Mouse (Mus musculus) CH12.LX (cell line): ENCODE results near the gene Gm4763. TPM values are rescaled to one million over a fixed set of nuclear protein-coding genes. Genes with fewer than 3 reads are reported as not detected.
"Not testable (repeated sequence)": the region's sequence is repeated elsewhere in the genome, so short reads cannot be mapped to it uniquely, and the experiment has no call there.

ENCODE experiments used
- DNase-seq: peaks from one replicate; pipeline ENCODE4 v3.0.0-alpha.2; 2013; ENCODE audit errors: extremely low read depth
- H3K27ac ChIP-seq: 2 replicates; pipeline ENCODE4 v1.5.1; 2012; ENCODE audit warnings: low read depth, mild to moderate bottlenecking, control low read depth, moderate library complexity; ENCODE audit not compliant: insufficient read depth
- H3K27me3 ChIP-seq: replicated peaks from 2 replicates; pipeline ENCODE3; 2012; ENCODE audit warnings: inconsistent platforms
- H3K36me3 ChIP-seq, 2 experiments: replicated peaks in 1 of 2; 2 replicates each; pipeline versions ENCODE3 to v1.6.1; 2012; ENCODE audit warnings: inconsistent platforms in 1 of 2, low read length in 1 of 2, mild to moderate bottlenecking in 1 of 2, mixed read lengths in 1 of 2, moderate library complexity in 1 of 2; ENCODE audit not compliant: control insufficient read depth in 1 of 2, insufficient read depth in 1 of 2
- H3K4me1 ChIP-seq, 2 experiments: 2 replicates each; pipeline ENCODE4 v1.6.1; 2012; ENCODE audit warnings: inconsistent platforms in 1 of 2, moderate library complexity in 1 of 2; ENCODE audit not compliant: insufficient read depth in 2 of 2, control insufficient read depth in 1 of 2
- H3K4me2 ChIP-seq: 2 replicates; pipeline ENCODE4 v1.6.1; 2012; ENCODE audit warnings: low read depth, mild to moderate bottlenecking, control low read depth; ENCODE audit not compliant: poor library complexity, insufficient read depth, severe bottlenecking
- H3K4me3 ChIP-seq, 3 experiments: fragments of 150-350 bp in 1 of 3; sonication (generic) in 1 of 3; replicated peaks in 1 of 3; 2 replicates each; pipeline versions ENCODE3 to v1.5.1; 2011 to 2012; ENCODE audit warnings: low read depth in 2 of 3, low read length in 2 of 3, mild to moderate bottlenecking in 2 of 3, moderate library complexity in 2 of 3, control low read depth in 1 of 3, improper control_type of control experiment in 1 of 3, inconsistent platforms in 1 of 3, mixed read lengths in 1 of 3; ENCODE audit not compliant: poor library complexity in 1 of 3
- H3K79me2 ChIP-seq: replicated peaks from 2 replicates; pipeline ENCODE4 v1.6.1; 2012; ENCODE audit warnings: mild to moderate bottlenecking, moderate library complexity; ENCODE audit not compliant: control insufficient read depth, poor library complexity, insufficient read depth, severe bottlenecking; ENCODE audit errors: extremely low read depth
- H3K9ac ChIP-seq: 2 replicates; pipeline ENCODE4 v1.6.1; 2012; ENCODE audit warnings: low read depth, mild to moderate bottlenecking, control low read depth, moderate library complexity; ENCODE audit not compliant: insufficient read depth
- H3K9me3 ChIP-seq: replicated peaks from 2 replicates; pipeline ENCODE3; 2012; ENCODE audit warnings: low read length, inconsistent platforms, mixed read lengths
- BHLHE40 ChIP-seq: IDR thresholded peaks from 2 replicates; pipeline ENCODE4 v1.6.1; 2011; ENCODE audit warnings: mild to moderate bottlenecking, low read depth, low read length, improper control_type of control experiment
- CTCF ChIP-seq, 2 experiments: IDR thresholded peaks in 1 of 2; conservative IDR thresholded peaks in 1 of 2; 2 replicates each; pipeline ENCODE4 v1.5.1; 2011 to 2012; ENCODE audit warnings: low read depth in 2 of 2, low read length in 2 of 2, improper control_type of control experiment in 1 of 2, inconsistent platforms in 1 of 2, mild to moderate bottlenecking in 1 of 2, moderate library complexity in 1 of 2
- E2F4 ChIP-seq: IDR thresholded peaks from 2 replicates; pipeline ENCODE4 v1.6.1; 2011; ENCODE audit warnings: low read depth, low read length, improper control_type of control experiment; ENCODE audit not compliant: insufficient replicate concordance
- EP300 ChIP-seq: IDR thresholded peaks from 2 replicates; pipeline ENCODE4 v1.6.1; 2011; ENCODE audit warnings: low read length, improper control_type of control experiment
- GABPA ChIP-seq: IDR thresholded peaks from 2 replicates; pipeline ENCODE4 v1.6.1; 2012; ENCODE audit warnings: low read depth, low read length, improper control_type of control experiment, inconsistent platforms; ENCODE audit not compliant: insufficient replicate concordance
- HCFC1 ChIP-seq: IDR thresholded peaks from 2 replicates; pipeline ENCODE4 v1.6.1; 2012; ENCODE audit warnings: low read depth, mild to moderate bottlenecking, inconsistent platforms, low read length, improper control_type of control experiment
- IRF4 ChIP-seq: IDR thresholded peaks from 2 replicates; pipeline ENCODE4 v1.6.1; 2014; ENCODE audit warnings: low read depth, mild to moderate bottlenecking, inconsistent platforms, low read length, improper control_type of control experiment
- JUN ChIP-seq: IDR thresholded peaks from 2 replicates; pipeline ENCODE4 v1.6.1; 2011; ENCODE audit warnings: low read depth, mild to moderate bottlenecking, low read length, improper control_type of control experiment, moderate library complexity; ENCODE audit not compliant: insufficient read depth
- MYC ChIP-seq: IDR thresholded peaks from 2 replicates; pipeline ENCODE4 v1.6.1; 2011; ENCODE audit warnings: low read depth, mild to moderate bottlenecking, improper control_type of control experiment, low read length
- NELFE ChIP-seq: IDR thresholded peaks from 2 replicates; pipeline ENCODE4 v1.6.1; 2011; ENCODE audit warnings: low read depth, low read length, improper control_type of control experiment
- NRF1 ChIP-seq: IDR thresholded peaks from 2 replicates; pipeline ENCODE4 v1.6.1; 2014; ENCODE audit warnings: low read depth, mild to moderate bottlenecking, inconsistent platforms, low read length, improper control_type of control experiment, moderate library complexity
- RAD21 ChIP-seq: IDR thresholded peaks from 2 replicates; pipeline ENCODE4 v1.6.1; 2011; ENCODE audit warnings: low read depth, mild to moderate bottlenecking, low read length, improper control_type of control experiment, moderate library complexity
- RCOR1 ChIP-seq: conservative IDR thresholded peaks from 2 replicates; pipeline ENCODE4 v1.6.1; 2012; ENCODE audit warnings: low read depth, mild to moderate bottlenecking, inconsistent platforms, low read length, improper control_type of control experiment
- TCF12 ChIP-seq: IDR thresholded peaks from 2 replicates; pipeline ENCODE4 v1.6.1; 2014; ENCODE audit warnings: low read depth, mild to moderate bottlenecking, inconsistent platforms, low read length, improper control_type of control experiment
- USF2 ChIP-seq: conservative IDR thresholded peaks from 2 replicates; pipeline ENCODE4 v1.6.1; 2011; ENCODE audit warnings: low read depth, low read length, improper control_type of control experiment
- ZC3H11A ChIP-seq: IDR thresholded peaks from 2 replicates; pipeline ENCODE4 v1.6.1; 2012; ENCODE audit warnings: low read depth, mild to moderate bottlenecking, inconsistent platforms, low read length, improper control_type of control experiment
- ZNF384 ChIP-seq: IDR thresholded peaks from 2 replicates; pipeline ENCODE4 v1.6.1; 2012; ENCODE audit warnings: low read depth, low read length, improper control_type of control experiment, inconsistent platforms
- dilution Hi-C: fragments of 300-500 bp; cut with MboI; formaldehyde crosslinking; loops from 2 replicates; pipeline ENCODE4 v1.14.3; 2020; ENCODE audit warnings: low sequenced_read_pairs; ENCODE audit not compliant: extremely low pct_unique_long_range_greater_than_20kb, extremely low pct_ligation_motif_present
- in situ Hi-C: fragments of 300-500 bp; cut with MboI; formaldehyde crosslinking; loops from 3 replicates; pipeline ENCODE4 v1.14.3; 2019; ENCODE audit warnings: low sequenced_read_pairs, low pct_ligation_motif_present, low pct_unique_long_range_greater_than_20kb, mixed read lengths
- polyA plus RNA-seq: library from polyadenylated mRNA; unstranded; fragments of >175 nt; gene quantifications from 2 replicates; pipeline ENCODE4 v1.2.1, GENCODE M21; 2012; ENCODE audit warnings: low read depth; ENCODE audit not compliant: insufficient read length
- total RNA-seq, 2 experiments: library from RNA; depleted of rRNA; stranded (reverse); fragments of 300-350 nt in 1 of 2; fragments of >200 nt in 1 of 2; gene quantifications; 2 replicates each; pipeline ENCODE4 v1.2.3; 2012 to 2014

The Gm4763 gene
- total and polyA plus RNA-seq, 3 experiments = not detected

- no peak for DNase-seq
- no peaks in the 10 kb centered on the region for H3K79me2 ChIP-seq
- TF ChIP-seq IRF4 (no peak), E2F4 (no peak), NRF1 (no peak), BHLHE40 (no peak), ZC3H11A (no peak), JUN (no peak), EP300 (no peak), CTCF (conservative IDR thresholded peaks at IDR 0.05 in 1 of 2, IDR thresholded peaks at IDR 0.05 in 1 of 2; ENCODE audit: low read depth in 2 of 2, low read length in 2 of 2) (no peak), GABPA (no peak), ZNF384 (no peak), RCOR1 (no peak), TCF12 (no peak), USF2 (no peak), MYC (no peak), NELFE (no peak), RAD21 (no peak), HCFC1 (no peak)
- no peak within 1 kb of the TSS for H3K9ac ChIP-seq
- in situ Hi-C loops (no loop called here), dilution Hi-C loops (no loop called here)
- peaks cover 73% of the 10 kb centered on the region for H3K27me3 ChIP-seq
- no peaks in the 10 kb centered on the region for H3K4me1 ChIP-seq
- H3K4me3 ChIP-seq = no peak within 1 kb of the TSS
- H3K36me3 ChIP-seq = no peaks in the 10 kb centered on the region
- H3K9me3 ChIP-seq = no peaks in the 10 kb centered on the region
- H3K27ac ChIP-seq = no peak within 1 kb of the TSS
- H3K4me2 ChIP-seq = no peak within 1 kb of the TSS
Measured at GRCm38 (mm10) chr7:24708832-24709292, 17.8 kb downstream of the Gm4763 start, which contains the start of gene BC049730. TSS of gene BC049730 (plus strand) at chr7:24709242.

GRCm38 (mm10) chr7:24702841-24703240 is 23.9 kb downstream of the Gm4763 start:
- H3K27me3 ChIP-seq = peaks cover 53% of the 10 kb centered on the region
- H3K9me3 ChIP-seq, H3K4me3 ChIP-seq, DNase-seq, H3K9ac ChIP-seq, H3K4me1 ChIP-seq, dilution Hi-C loops, in situ Hi-C loops, H3K4me2 ChIP-seq, H3K36me3 ChIP-seq, H3K79me2 ChIP-seq, H3K27ac ChIP-seq: not testable (repeated sequence)

GRCm38 (mm10) chr7:24697891-24698290 is 28.8 kb downstream of the Gm4763 start:
- in situ Hi-C loops, H3K9ac ChIP-seq, H3K4me3 ChIP-seq, dilution Hi-C loops, H3K4me1 ChIP-seq, H3K4me2 ChIP-seq, H3K36me3 ChIP-seq, H3K9me3 ChIP-seq, H3K27ac ChIP-seq, H3K79me2 ChIP-seq, DNase-seq: not testable (repeated sequence)
- peaks cover 31% of the 10 kb centered on the region for H3K27me3 ChIP-seq

DNA sequence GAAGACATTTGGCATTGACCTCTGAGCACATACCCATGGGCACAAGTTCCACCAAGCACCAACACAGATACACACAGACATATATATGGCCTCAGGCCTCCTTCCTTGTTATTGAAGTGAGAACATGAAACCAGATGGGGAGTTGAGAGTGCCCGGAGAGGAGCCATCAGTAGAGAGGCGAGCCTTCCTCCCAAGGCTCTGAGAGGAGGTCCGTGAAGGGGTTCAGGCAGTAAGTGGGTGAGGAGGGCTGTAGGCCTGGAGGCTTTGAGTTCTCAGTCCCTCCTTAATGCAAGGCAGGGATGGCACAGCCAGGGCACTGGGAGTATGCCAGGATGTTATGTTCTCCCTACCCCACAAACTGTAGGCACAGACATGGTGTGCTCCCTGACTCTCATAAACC is 34.0 kb downstream of the Gm4763 start:
- DNase-seq, H3K27ac ChIP-seq, H3K9ac ChIP-seq, dilution Hi-C loops, H3K79me2 ChIP-seq, H3K9me3 ChIP-seq, H3K4me2 ChIP-seq, in situ Hi-C loops, H3K36me3 ChIP-seq, H3K4me3 ChIP-seq, H3K4me1 ChIP-seq: not testable (repeated sequence)
- H3K27me3 ChIP-seq = peaks cover 35% of the 10 kb centered on the region
